Mouse (Mus musculus) spleen, adult 2 months (tissue): ENCODE measurements around the gene Simc1. TPM values are rescaled to one million over a fixed set of nuclear protein-coding genes. Genes with fewer than 3 reads are reported as not detected.

Source experiments
- DNase-seq, 2 experiments: peaks; one replicate each; pipeline versions ENCODE4 v3.0.0 to v3.0.0-alpha.2; 2012 to 2021; ENCODE audit warnings: low spot score in 2 of 2, low read depth in 1 of 2
- H3K27ac ChIP-seq: fragments of 200-500 bp; 2 replicates; pipeline ENCODE4 v1.5.1; 2012; ENCODE audit warnings: low read length, inconsistent platforms; ENCODE audit not compliant: insufficient read depth
- H3K27me3 ChIP-seq: fragments of 200-500 bp; 2 replicates; pipeline ENCODE4 v1.6.1; 2012; ENCODE audit warnings: mild to moderate bottlenecking, moderate library complexity, low read length, inconsistent platforms; ENCODE audit not compliant: control insufficient read depth, insufficient read depth
- H3K36me3 ChIP-seq: fragments of 200-500 bp; 2 replicates; pipeline ENCODE4 v1.6.1; 2012; ENCODE audit warnings: mild to moderate bottlenecking, low read length, inconsistent platforms; ENCODE audit not compliant: control insufficient read depth, insufficient read depth
- H3K4me1 ChIP-seq: fragments of 200-500 bp; 2 replicates; pipeline ENCODE4 v1.6.1; 2011; ENCODE audit warnings: inconsistent platforms; ENCODE audit not compliant: control insufficient read depth, insufficient read depth, insufficient read length
- H3K4me3 ChIP-seq: fragments of 200-500 bp; 2 replicates; pipeline ENCODE4 v1.5.1; 2011; ENCODE audit warnings: mild to moderate bottlenecking, inconsistent platforms; ENCODE audit not compliant: insufficient read depth, insufficient read length; ENCODE audit errors: extremely low read depth
- CTCF ChIP-seq: fragments of 200-500 bp; IDR thresholded peaks from 2 replicates; pipeline ENCODE4 v1.5.1; 2011; ENCODE audit warnings: mild to moderate bottlenecking, inconsistent platforms; ENCODE audit not compliant: insufficient read depth, insufficient read length, insufficient replicate concordance; ENCODE audit errors: extremely low read depth
- POLR2A ChIP-seq: fragments of 200-500 bp; IDR thresholded peaks from 2 replicates; pipeline ENCODE4 v1.6.1; 2011; ENCODE audit warnings: low read depth, low read length, inconsistent platforms
- WGBS: fragments of 180-500 bp; shearing (Covaris S2); methylation state at CpG from one replicate; pipeline ENCODE4 v1.1.7; 2018; 5-methylcytosine and 5-hydroxymethylcytosine counted together
- polyA plus RNA-seq: library from polyadenylated mRNA; depleted of rRNA; stranded (reverse); fragments of >200 nt; gene quantifications from 2 replicates; pipeline ENCODE4 v1.2.3, GENCODE M21; 2012

Gene Simc1
- polyA plus RNA-seq, 1 experiment, result 7.3 TPM

GRCm38 (mm10) chr13:54527140-54527539, 23.6 kb downstream of the Simc1 start:
- WGBS, result 92% methylated on average over 6 of the region's 6 CpGs
- Histone ChIP-seq H3K27me3 (no peaks in the 10 kb centered on the region), H3K36me3 (peaks cover 13% of the 10 kb centered on the region), H3K27ac (no peak overlapping the region), H3K4me1 (no peaks in the 10 kb centered on the region), H3K4me3 (no peak overlapping the region)
- TF ChIP-seq CTCF (no peak), POLR2A (no peak)
- DNase-seq, result no peak

GRCm38 (mm10) chr13:54532134-54532533, 28.6 kb downstream of the Simc1 start:
- Histone ChIP-seq H3K4me3 (no peak overlapping the region), H3K27ac (no peak overlapping the region), H3K27me3 (no peaks in the 10 kb centered on the region), H3K4me1 (no peaks in the 10 kb centered on the region), H3K36me3 (peaks cover 10% of the 10 kb centered on the region)
- TF ChIP-seq POLR2A (no peak), CTCF (no peak)
- DNase-seq, result no peak

- H3K27me3 ChIP-seq, result no peaks in the 10 kb centered on the region
- TF ChIP-seq CTCF (no peak), POLR2A (no peak)
- 94% methylated on average over 7 of the region's 7 CpGs for WGBS
- peaks cover 24% of the 10 kb centered on the region for H3K36me3 ChIP-seq
- DNase-seq, result no peak
- H3K4me3 ChIP-seq, result no peak overlapping the region
- no peak overlapping the region for H3K27ac ChIP-seq
- H3K4me1 ChIP-seq, result no peaks in the 10 kb centered on the region
Measured at GRCm38 (mm10) chr13:54548036-54548435, 44.5 kb downstream of the Simc1 start.

GRCm38 (mm10) chr13:54556176-54556575, 52.6 kb downstream of the Simc1 start:
- H3K27ac ChIP-seq, result no peak overlapping the region
- WGBS, result 96% methylated on average over 9 of the region's 9 CpGs
- no peak for TF ChIP-seq POLR2A
- TF ChIP-seq CTCF, result no peak
- H3K36me3 ChIP-seq, result peaks cover 57% of the 10 kb centered on the region
- no peaks in the 10 kb centered on the region for H3K27me3 ChIP-seq
- H3K4me3 ChIP-seq, result no peak overlapping the region
- no peaks in the 10 kb centered on the region for H3K4me1 ChIP-seq
- DNase-seq, result no peak

- peaks cover 59% of the 10 kb centered on the region for H3K36me3 ChIP-seq
Measured at GRCm38 (mm10) chr13:54556796-54557195, 53.2 kb downstream of the Simc1 start.

GRCm38 (mm10) chr13:54557652-54558051, 54.1 kb downstream of the Simc1 start:
- Histone ChIP-seq H3K36me3 (peaks cover 55% of the 10 kb centered on the region), H3K27me3 (no peaks in the 10 kb centered on the region), H3K4me3 (no peak overlapping the region), H3K4me1 (no peaks in the 10 kb centered on the region), H3K27ac (no peak overlapping the region)
- 93% methylated on average over 1 of the region's 1 CpGs for WGBS
- DNase-seq, result no peak
- TF ChIP-seq POLR2A, result no peak
- no peak for TF ChIP-seq CTCF

More at GRCm38 (mm10) chr13:54556796-54557195, 53.2 kb downstream of the Simc1 start:
- 92% methylated on average over 3 of the region's 3 CpGs for WGBS
- Histone ChIP-seq H3K27me3 (no peaks in the 10 kb centered on the region), H3K4me3 (no peak overlapping the region), H3K4me1 (no peaks in the 10 kb centered on the region), H3K27ac (no peak overlapping the region)
- TF ChIP-seq CTCF, result no peak
- TF ChIP-seq POLR2A, result no peak
- DNase-seq, result no peak

- H3K4me3 ChIP-seq, result no peak overlapping the region
- H3K27ac ChIP-seq, result no peak overlapping the region
- H3K4me1 ChIP-seq, result no peaks in the 10 kb centered on the region; the same call in 1 of the 2 replicates
- no peak for DNase-seq
- peaks cover 41% of the 10 kb centered on the region for H3K36me3 ChIP-seq
- no peaks in the 10 kb centered on the region for H3K27me3 ChIP-seq
- no peak for TF ChIP-seq CTCF
- TF ChIP-seq POLR2A, result no peak
- 95% methylated on average over 2 of the region's 2 CpGs for WGBS
Measured at GRCm38 (mm10) chr13:54559656-54560055, 56.1 kb downstream of the Simc1 start.

- H3K36me3 ChIP-seq, result peaks cover 37% of the 10 kb centered on the region
- no peak for DNase-seq
- H3K4me3 ChIP-seq, result no peak overlapping the region
- no peaks in the 10 kb centered on the region; the same call in 1 of the 2 replicates for H3K4me1 ChIP-seq
- H3K27me3 ChIP-seq, result no peaks in the 10 kb centered on the region
- TF ChIP-seq CTCF (no peak), POLR2A (no peak)
- WGBS, result 95% methylated on average over 7 of the region's 7 CpGs
- H3K27ac ChIP-seq, result no peak overlapping the region
Measured at GRCm38 (mm10) chr13:54560608-54561007, 57.0 kb downstream of the Simc1 start.
